Mouse (Mus musculus) urinary bladder, adult 2 months (tissue): ENCODE data around the gene Scube1. TPM values are rescaled to one million over a fixed set of nuclear protein-coding genes. Genes with fewer than 3 reads are reported as not detected.

Experiments
- DNase-seq: peaks from one replicate; pipeline ENCODE4 v3.0.0; 2022; ENCODE audit warnings: low spot score
- polyA plus RNA-seq: library from polyadenylated mRNA; depleted of rRNA; stranded (reverse); fragments of >200 nt; gene quantifications from 2 replicates; pipeline ENCODE4 v1.2.3, GENCODE M21; 2012

The Scube1 gene
- polyA plus RNA-seq, 1 experiment, result 9.4 TPM

GRCm38 (mm10) chr15:83709889-83710774, 14.7 kb downstream of the Scube1 start:
- no peak for DNase-seq

DNA sequence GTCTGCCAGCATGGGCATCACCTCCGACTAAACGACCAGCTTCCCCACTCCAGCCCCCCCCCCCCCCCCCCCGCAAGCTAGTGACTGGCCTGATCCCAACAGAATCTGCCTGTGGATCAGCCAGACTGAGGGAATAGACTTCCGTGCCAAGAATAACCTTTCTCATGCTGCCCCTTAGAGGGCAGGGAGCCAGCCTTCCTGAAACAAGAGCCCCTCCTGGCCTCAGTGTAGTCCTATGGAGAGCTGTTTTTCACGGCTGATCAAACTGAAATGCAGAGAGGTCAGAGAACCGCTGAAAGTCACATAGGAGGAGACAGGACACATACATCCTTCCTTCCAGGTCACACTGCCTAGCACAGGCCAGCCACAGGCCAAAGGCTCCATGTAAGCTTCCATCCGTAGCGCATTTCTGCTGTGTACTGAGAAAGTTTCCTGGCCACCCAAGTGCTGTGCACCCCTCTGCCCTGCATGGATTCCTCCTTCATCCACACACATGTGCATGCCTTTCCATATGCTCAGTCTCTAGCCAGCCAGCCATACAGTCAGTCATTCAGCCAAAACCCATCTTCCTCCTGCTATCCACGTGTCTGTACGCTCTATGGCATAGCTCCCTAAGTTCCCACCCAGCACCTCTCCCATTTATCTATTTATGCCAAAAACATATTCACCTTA, 18.2 kb downstream of the Scube1 start:
- DNase-seq, result no peak

- no peak for DNase-seq
Observed at GRCm38 (mm10) chr15:83700593-83700923, 24.3 kb downstream of the Scube1 start.

DNA sequence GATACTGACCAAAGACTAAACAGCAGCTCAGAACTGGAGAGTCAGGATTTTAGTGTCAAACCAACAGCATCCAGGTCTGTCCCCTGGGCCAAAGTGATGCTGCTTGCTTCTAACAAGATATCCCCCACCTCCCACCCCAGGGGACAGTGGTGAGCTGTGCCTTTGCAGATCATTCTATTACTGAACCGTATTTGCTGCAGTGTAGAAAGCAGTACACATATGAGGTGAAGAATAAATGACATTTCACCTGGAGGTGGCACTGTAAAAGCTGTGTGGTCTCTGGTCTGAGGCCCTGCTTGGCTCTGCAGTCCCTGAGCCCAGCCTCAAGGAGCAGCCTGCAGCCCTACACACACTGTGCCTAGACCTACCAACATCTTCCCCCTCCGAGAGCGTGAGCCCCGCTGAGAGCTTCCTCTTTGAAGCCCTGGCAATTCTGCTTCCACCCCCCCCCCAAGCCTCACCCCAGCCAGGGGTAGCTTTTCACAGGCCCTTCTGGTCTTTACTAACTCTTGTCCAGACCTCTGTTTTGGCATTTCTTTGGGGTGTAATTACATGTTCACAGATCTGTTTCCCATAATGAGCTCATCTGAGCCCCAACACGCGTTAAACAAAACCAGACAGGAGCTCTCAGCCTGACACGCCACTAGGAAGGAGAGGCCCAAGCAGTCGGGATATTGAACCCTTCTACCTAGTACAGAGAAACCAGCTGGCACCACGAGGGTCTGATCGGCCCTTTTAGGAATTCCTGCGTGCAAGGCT, 24.8 kb downstream of the Scube1 start:
- DNase-seq, result no peak

DNA sequence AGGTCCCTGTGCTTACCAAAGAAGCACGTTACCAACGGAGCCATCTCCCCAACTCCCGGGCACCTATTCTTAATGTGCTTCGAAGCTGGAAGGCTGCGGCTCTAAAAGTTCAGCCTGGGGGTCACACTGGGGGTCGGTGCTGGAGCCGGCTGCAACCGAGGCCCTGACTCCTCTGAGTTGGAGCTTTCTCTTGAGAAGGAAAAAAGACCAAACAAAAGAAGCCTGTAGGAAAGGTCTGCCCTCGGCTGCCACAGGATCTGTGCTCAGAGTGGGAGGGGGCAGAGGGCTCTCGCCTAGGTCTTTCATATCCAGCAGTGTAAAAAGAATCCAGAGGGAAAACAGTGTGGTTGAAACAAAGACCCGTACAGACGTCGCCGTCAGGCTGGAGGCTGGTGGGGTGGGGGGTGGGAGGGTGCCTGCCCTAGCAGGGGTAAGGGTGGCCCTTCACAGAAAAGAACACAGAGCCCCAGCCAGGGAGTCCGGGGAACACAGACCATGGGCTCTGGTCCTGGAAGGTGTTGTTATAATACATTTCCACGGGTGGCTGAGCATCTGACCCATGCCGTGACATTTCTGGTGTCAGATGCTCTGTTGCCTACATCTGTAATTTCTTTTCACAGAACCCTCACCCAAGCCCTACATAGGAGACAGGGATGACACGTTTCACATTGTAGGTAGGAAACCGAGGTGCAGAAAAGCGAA, 25.5 kb downstream of the Scube1 start:
- no peak for DNase-seq

- no peak for DNase-seq
Observed at GRCm38 (mm10) chr15:83696681-83697381, 28.0 kb downstream of the Scube1 start.

DNA sequence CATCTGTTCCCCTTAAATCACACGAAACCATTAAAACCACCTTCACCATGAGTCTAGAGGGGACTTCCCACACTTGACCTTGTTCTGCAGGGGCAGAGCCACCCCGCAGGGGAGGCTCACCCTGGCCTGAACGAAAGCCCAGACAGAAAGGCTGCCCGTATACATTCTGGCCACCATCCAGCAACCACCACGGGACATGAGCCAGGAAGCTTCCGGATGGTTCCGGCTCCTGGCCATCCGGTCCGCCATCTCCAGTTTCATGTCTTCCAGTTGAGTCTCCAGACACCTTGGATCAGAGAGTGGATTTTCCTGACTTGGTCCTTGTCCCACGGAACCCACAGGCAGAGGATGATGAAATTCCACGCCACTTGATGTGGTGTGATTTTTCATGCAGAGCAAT, 29.7 kb downstream of the Scube1 start:
- no peak for DNase-seq

GRCm38 (mm10) chr15:83691901-83692361, 32.9 kb downstream of the Scube1 start:
- no peak for DNase-seq

- no peak for DNase-seq
Observed at GRCm38 (mm10) chr15:83689946-83690345, 34.9 kb downstream of the Scube1 start.

DNA sequence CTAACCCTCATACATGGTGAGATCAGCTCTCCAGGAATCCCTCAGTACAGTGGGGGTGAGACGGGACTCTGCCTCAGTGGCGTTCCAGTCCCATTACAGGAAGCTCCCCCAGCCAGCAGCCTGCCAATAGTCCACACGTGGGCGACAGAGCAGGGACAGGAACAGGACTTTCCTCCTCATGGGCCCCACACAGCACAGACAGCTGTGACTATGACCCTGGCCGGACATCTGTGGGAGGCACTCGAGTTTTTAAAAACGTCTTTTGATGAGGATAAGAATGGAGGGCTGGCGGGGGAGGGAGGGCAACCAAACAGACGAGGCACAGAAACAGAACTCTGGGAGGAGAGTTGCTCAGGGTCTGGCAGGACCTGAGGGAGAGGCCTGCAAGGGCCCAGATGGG, 38.2 kb downstream of the Scube1 start:
- no peak for DNase-seq

DNA sequence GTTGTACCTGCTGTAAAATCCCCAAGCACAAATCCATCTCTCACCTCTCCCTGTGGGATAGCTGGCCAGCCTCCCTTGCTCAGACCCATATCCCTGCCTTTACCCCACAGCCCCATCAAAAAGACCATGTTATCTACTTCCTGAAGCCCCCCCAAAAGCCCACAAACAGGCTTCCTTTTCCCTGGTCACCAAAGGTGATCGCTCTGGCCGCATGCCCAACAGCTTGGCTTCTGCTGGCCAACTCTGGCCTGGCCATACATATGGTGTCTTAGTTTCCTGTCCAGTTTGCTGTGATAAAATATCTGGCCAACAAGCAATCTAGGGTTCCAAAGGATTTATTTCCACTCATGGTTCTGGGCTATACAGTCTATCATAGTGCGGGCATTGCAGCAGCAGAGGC, 38.9 kb downstream of the Scube1 start:
- no peak for DNase-seq

GRCm38 (mm10) chr15:83683051-83683561, 41.7 kb downstream of the Scube1 start:
- no peak for DNase-seq

DNA sequence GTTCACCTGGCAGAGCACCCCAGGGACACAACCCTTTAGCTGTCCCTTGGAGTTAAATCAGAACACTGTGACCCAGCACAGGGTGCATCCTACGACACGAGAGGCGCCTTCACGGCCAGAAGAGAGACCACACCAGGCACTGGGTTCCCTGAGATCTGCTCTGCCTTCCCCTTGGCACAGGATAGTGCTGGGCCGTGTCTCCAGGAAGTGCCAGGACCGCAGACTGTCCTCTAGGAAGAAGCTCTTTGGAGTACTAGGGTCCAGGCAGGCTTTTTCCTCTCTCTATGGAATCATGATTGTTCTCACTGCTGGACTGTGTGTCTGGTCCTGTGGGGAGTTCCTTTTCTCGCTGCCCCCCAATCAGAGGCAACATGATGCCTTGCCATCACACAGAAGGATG, 44.5 kb downstream of the Scube1 start:
- no peak for DNase-seq

GRCm38 (mm10) chr15:83679729-83680128, 45.1 kb downstream of the Scube1 start:
- no peak for DNase-seq

GRCm38 (mm10) chr15:83678606-83679005, 46.2 kb downstream of the Scube1 start:
- DNase-seq, result no peak

DNA sequence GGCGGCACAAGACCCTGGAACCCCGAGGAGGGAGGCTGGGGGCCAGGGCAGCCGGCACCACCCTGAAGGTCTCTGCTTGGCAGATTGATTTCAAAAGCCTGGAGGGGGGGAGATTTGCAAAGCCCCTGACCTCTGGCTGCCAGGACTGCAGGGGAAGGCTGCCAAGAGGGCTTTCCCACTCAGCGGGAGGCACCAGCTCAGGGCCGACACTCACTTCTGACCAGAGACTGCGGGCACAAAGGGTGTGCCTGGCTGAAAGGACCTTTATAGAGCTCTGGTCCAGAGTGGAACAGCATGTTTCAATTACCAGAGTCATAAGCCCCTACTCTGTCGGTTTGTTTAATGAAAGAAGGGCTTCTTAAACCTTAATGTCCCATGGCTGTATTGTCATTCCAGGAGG, 46.7 kb downstream of the Scube1 start:
- no peak for DNase-seq

DNA sequence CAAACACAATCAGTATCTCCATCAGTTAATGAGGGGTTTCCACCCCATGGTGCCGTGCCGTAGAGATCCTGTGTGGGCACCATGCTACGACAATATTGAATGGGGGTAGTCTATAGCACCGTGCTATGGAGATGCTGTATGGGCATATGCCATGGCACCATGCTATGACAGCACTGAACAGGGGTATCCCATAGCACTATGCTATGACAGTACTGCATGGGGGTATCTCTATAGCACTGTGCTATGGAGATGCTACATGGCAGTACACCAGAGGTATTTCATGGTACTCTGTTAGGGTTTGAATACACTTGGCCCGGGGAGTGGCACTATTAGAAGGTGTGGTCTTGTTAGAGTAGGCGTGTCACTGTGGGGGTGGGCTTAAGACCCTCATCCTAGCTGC, 47.7 kb downstream of the Scube1 start:
- DNase-seq, result no peak

GRCm38 (mm10) chr15:83676286-83676685, 48.5 kb downstream of the Scube1 start:
- no peak for DNase-seq

- DNase-seq, result no peak
Observed at GRCm38 (mm10) chr15:83673621-83674020, 51.2 kb downstream of the Scube1 start.

- DNase-seq, result no peak
Observed at GRCm38 (mm10) chr15:83667501-83667900, 57.3 kb downstream of the Scube1 start.

DNA sequence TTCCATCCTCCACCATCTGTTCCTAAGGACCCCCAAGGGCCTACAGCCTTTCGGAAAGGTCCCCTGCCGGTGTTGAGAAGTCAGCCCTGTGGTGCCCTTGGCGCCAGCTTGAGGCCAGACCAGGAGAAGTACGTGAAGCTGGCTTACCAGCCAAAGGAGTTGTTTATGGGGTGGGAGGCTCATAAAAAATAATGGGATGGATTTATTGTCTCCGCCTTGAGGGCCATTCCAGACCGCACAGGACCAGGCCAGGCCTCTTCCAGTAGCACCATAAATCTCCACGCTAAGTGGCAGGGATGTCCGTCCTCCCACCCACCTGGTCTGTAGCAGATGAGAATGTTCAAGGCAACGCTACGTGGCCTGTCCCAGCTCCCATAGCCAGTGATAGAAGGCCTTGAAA, 58.4 kb downstream of the Scube1 start:
- no peak for DNase-seq
